Mouse (Mus musculus) heart, adult 2 months (tissue): ENCODE measurements around the gene Hist1h2ag.

Experiments used
- CTCF ChIP-seq: fragments of 200-600 bp; IDR thresholded peaks from 2 replicates; pipeline ENCODE4 v1.8.1; 2022; ENCODE audit warnings: antibody characterized with exemption, mild to moderate bottlenecking, moderate library complexity
- EP300 ChIP-seq: fragments of 200-500 bp; IDR thresholded peaks from 2 replicates; pipeline ENCODE4 v1.6.1; 2011; ENCODE audit warnings: low read depth, low read length, control low read depth; ENCODE audit not compliant: insufficient read depth

DNA sequence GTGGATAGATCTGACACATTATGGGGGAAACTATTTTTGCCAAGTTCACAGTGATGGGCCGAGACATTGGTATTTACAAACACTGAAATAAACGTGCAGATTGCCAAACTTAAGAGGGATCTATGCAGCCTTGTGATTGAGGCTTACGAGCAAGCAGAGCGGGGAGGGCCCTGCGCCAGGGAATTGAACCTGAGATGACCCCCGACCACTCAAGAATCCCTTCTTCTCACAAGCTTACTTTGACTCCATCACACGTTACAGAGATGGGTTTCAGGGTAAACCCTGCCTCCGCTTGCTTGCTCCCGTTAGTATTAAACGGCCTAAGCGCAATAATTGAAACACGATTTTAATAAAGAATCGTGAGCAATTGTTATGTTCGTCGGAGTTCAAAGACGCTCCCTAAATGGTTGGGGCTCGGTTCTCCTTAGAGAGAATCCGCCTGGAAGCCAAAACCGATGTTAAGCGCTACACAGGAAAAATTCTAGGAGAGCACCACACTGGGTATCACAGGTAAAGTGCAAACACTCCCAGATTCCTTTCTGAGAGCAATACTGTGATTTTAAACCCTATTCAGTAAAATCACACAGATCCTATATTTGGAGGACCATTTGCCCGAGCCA lies 45.4 kb downstream of the Hist1h2ag start:
- no peak for TF ChIP-seq CTCF
- TF ChIP-seq EP300 = no peak
